ENCODE assay signal across 8 mouse cellular contexts in genomic region chr13:8885445-8886184, GRCm38 (mm10). TPM values are rescaled to one million over a fixed set of nuclear protein-coding genes. Genes with fewer than 3 reads are reported as not detected.
DNase-seq lines count a peak whose midpoint lies in the region; ATAC-seq lines count a peak whose summit lies in the region.

TSS of gene Idi1 (plus strand) at chr13:8885501.

- intact Hi-C loops in gastrocnemius, postnatal 14 days (cut with DNase I; ENCODE audit: low total_unique reads): loop anchor here (10.0 kb wide), 1 partner anchor 109 kb away; the partner anchor contains the start of gene Gtpbp4
- intact Hi-C loops in left cerebral cortex, postnatal 10 days (cut with DNase I): no loop called here

- DNase-seq in adipocyte (ENCODE audit: low spot score): peak; percentile 96
- peak; percentile 99 for DNase-seq in embryo, embryonic 10 days (ENCODE audit: low spot score)
- DNase-seq in gastrocnemius, postnatal 14 days: peak; percentile 96
- peak; percentile 97 to 98 for DNase-seq in left cerebral cortex, postnatal 10 days (ENCODE audit: extremely low spot score in 1 of 2, low spot score in 2 of 2)
- peak; percentile 99 for DNase-seq in right cerebral cortex, postnatal 25 days
- DNase-seq in urinary bladder, postnatal 4 days (ENCODE audit: low spot score in 2 of 2): peak; percentile 92 to 94

- ATAC-seq in inflammation-experienced regulatory T-cells, adult 6 months: peak; percentile 94
- peak; percentile 98 for ATAC-seq in megakaryocyte-erythroid progenitor cell, adult 5-6 weeks (replicated peaks; ENCODE audit: low FRiP score, low TSS enrichment, poor library complexity, severe bottlenecking)

RNA-seq across cellular contexts. Expression of gene Idi1, which starts in this region (rescaled TPM):
- total RNA-seq in gastrocnemius, postnatal 14 days (2021): 1 to 10 TPM; 4.7 to 9.1 TPM
- 10 to 100 TPM; 23.3 to 55.0 (median 32.2) TPM for polyA plus RNA-seq in inflammation-experienced regulatory T-cells, adult 6 months (2017; shearing (Covaris generic))
- total RNA-seq in left cerebral cortex, postnatal 10 days (2021): 10 to 100 TPM; 56.5 to 57.7 TPM
- 25.7 and 30.0 TPM in 2 replicates for total RNA-seq in megakaryocyte-erythroid progenitor cell, adult 5-6 weeks (2014; fragmentation: Nextera tagmentation)
- total RNA-seq in megakaryocyte-erythroid progenitor cell, adult 5-6 weeks (2017): 64.9 and 102 TPM in 2 replicates

Comparison
In these comparisons a context has a peak if more than half of its experiments do, and no peak if none do; other contexts are left out.
1. Peak in every context shown above with its lines: DNase-seq and ATAC-seq.